Mouse (Mus musculus) liver, adult 2 months (tissue): Measurements from ENCODE around the gene Camkv. TPM values are rescaled to one million over a fixed set of nuclear protein-coding genes. Genes with fewer than 3 reads are reported as not detected.

Experiments used
- DNase-seq: peaks from one replicate; pipeline ENCODE4 v3.0.0-alpha.2; 2011; ENCODE audit warnings: low read depth, low spot score; ENCODE audit errors: extremely low read depth
- H3K27ac ChIP-seq: fragments of 200-500 bp; replicated peaks from 2 replicates; pipeline ENCODE4 v1.5.1; 2012; ENCODE audit warnings: low read depth, mild to moderate bottlenecking, control low read depth, inconsistent platforms, low read length; ENCODE audit not compliant: insufficient read depth
- H3K27me3 ChIP-seq: fragments of 200-500 bp; 2 replicates; pipeline ENCODE4 v1.6.1; 2012; ENCODE audit warnings: mild to moderate bottlenecking, moderate library complexity, low read length, inconsistent platforms; ENCODE audit not compliant: control insufficient read depth, insufficient read depth
- H3K36me3 ChIP-seq: fragments of 200-500 bp; 2 replicates; pipeline ENCODE4 v1.6.1; 2012; ENCODE audit warnings: low read length, inconsistent platforms; ENCODE audit not compliant: control insufficient read depth, insufficient read depth
- H3K4me1 ChIP-seq: fragments of 200-500 bp; 2 replicates; pipeline ENCODE4 v1.6.1; 2011; ENCODE audit warnings: low read length; ENCODE audit not compliant: control insufficient read depth, insufficient read depth
- H3K4me3 ChIP-seq: fragments of 200-500 bp; 2 replicates; pipeline ENCODE4 v1.5.1; 2011; ENCODE audit warnings: low read depth, mild to moderate bottlenecking, control low read depth, low read length, moderate library complexity; ENCODE audit not compliant: insufficient read depth
- H3K79me2 ChIP-seq: fragments of 200-500 bp; 2 replicates; pipeline ENCODE4 v1.6.1; 2012; ENCODE audit warnings: inconsistent platforms, mild to moderate bottlenecking, low read length, moderate library complexity; ENCODE audit not compliant: control insufficient read depth, insufficient read depth
- H3K9ac ChIP-seq: fragments of 200-500 bp; 2 replicates; pipeline ENCODE4 v1.6.1; 2012; ENCODE audit warnings: low read depth, mild to moderate bottlenecking, control low read depth, inconsistent platforms, low read length
- CTCF ChIP-seq: fragments of 200-500 bp; IDR thresholded peaks from 2 replicates; pipeline ENCODE4 v1.5.1; 2011; ENCODE audit warnings: low read depth, low read length, control low read depth
- POLR2A ChIP-seq: fragments of 200-500 bp; IDR thresholded peaks from 2 replicates; pipeline ENCODE4 v1.6.1; 2011; ENCODE audit warnings: low read length, control low read depth; ENCODE audit not compliant: insufficient read depth; ENCODE audit errors: extremely low read depth
- WGBS: fragments of 180-500 bp; shearing (Covaris S2); methylation state at CpG from one replicate; pipeline ENCODE4 v1.1.7; 2018; 5-methylcytosine and 5-hydroxymethylcytosine counted together
- polyA plus RNA-seq: library from polyadenylated mRNA; depleted of rRNA; stranded (reverse); fragments of >200 nt; gene quantifications from 2 replicates; pipeline ENCODE4 v1.2.3, GENCODE M21; 2012; rRNA removed
- total RNA-seq: library from RNA; depleted of rRNA; stranded (reverse); fragments of >200 nt; gene quantifications from 2 replicates; pipeline ENCODE4 v1.2.3, GENCODE M21; 2014; rRNA removed

Camkv gene
- total RNA-seq: 0.07 TPM in 1 of 2 replicates, not detected in the other
- not detected in 2 replicates for polyA plus RNA-seq

- TF ChIP-seq CTCF (no peak), POLR2A (no peak)
- no peak for DNase-seq
- H3K27me3 ChIP-seq: peaks cover 16% of the 10 kb centered on the region
Observed at GRCm38 (mm10) chr9:107935374-107935773, at the start of gene Camkv. TSS of gene Camkv (plus strand) at chr9:107935674.

DNA sequence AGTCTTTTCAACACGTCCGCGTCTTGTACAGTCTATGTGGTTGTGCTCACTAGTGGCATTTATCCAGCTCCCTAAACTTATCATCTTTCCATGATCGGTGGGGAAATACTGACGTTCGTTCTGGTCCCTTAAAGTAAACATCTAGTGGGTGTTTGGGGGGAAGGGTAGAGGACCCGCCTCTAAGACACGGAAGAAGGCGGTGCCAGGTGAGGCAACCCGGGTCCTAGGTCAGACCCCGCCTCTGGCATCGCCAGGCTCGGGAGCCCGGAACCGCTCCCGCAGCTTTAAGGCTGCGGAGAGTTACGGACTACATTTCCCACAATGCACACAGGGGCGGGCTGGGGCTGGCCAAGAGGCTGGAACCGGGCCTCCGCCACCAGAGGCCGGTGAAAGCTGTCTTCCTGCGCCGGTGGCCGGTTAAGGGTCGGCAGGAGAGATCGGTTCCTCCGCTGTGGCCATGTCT lies 47.6 kb upstream of the Camkv start, which contains the start of gene Mon1a:
TSS of gene Mon1a (plus strand) at position 348 of the 463 bp plus-strand sequence.
- H3K27ac ChIP-seq: peak within 1 kb of the TSS; percentile 40
- under 1% methylated on average over 28 of the region's 28 CpGs for WGBS

More at GRCm38 (mm10) chr9:107935374-107935773, at the start of gene Camkv:
- H3K9ac ChIP-seq: 0 out of 2 replicates have a peak within 1 kb of the TSS, but pooled peaks have one; percentile 21
- H3K4me3 ChIP-seq: no peak within 1 kb of the TSS
- 59% methylated on average over 3 of the region's 3 CpGs for WGBS
- no peaks in the 10 kb centered on the region for H3K79me2 ChIP-seq
- H3K27ac ChIP-seq: no peak within 1 kb of the TSS
- H3K4me1 ChIP-seq: 0 out of 2 replicates have a peak, but pooled peaks cover 3% of the 10 kb centered on the region
- no peaks in the 10 kb centered on the region for H3K36me3 ChIP-seq

GRCm38 (mm10) chr9:107888267-107888850 lies 47.1 kb upstream of the Camkv start:
- Histone ChIP-seq H3K36me3 (peaks cover 6% of the 10 kb centered on the region; the same call in 1 of the 2 replicates), H3K27me3 (no peaks in the 10 kb centered on the region), H3K27ac (peak overlapping the region; percentile 40), H3K4me3 (peak overlapping the region; percentile 63), H3K9ac (peak overlapping the region; percentile 69), H3K4me1 (peaks cover 3% of the 10 kb centered on the region; the same call in 1 of the 2 replicates), H3K79me2 (peaks cover 14% of the 10 kb centered on the region; the same call in 1 of the 2 replicates)
- TF ChIP-seq POLR2A (no peak), CTCF (no peak)
- peak; percentile 50 for DNase-seq
- under 1% methylated on average over 18 of the region's 18 CpGs for WGBS

More for the DNA sequence above, 47.6 kb upstream of the Camkv start, which contains the start of gene Mon1a:
- Histone ChIP-seq H3K36me3 (peaks cover 6% of the 10 kb centered on the region; the same call in 1 of the 2 replicates), H3K4me1 (peaks cover 3% of the 10 kb centered on the region; the same call in 1 of the 2 replicates), H3K27me3 (no peaks in the 10 kb centered on the region), H3K4me3 (peak within 1 kb of the TSS; percentile 63), H3K9ac (peak within 1 kb of the TSS; percentile 69), H3K79me2 (peaks cover 14% of the 10 kb centered on the region; the same call in 1 of the 2 replicates)
- peak; percentile 88 for DNase-seq
- TF ChIP-seq CTCF: no peak
- TF ChIP-seq POLR2A: peak; percentile 69

DNA sequence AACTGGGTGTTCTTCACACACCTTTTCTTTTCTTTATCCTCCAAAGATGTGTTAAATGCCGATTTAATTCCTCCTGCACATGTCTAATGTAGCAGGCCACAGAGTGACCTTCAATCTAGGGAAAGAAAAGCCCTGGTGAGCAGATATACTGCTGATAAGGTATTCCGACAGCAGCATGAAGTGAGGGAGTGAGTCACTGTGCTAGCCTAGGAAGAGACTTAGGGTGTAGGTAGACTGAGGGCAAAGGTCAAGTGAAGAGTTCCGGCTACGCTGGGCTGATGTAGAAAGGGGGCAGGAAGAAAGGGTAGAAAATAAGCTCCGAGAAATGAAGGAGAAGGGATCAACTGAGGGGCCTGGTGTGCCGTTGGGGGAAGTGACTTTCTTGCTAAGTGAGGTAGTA lies 45.2 kb upstream of the Camkv start:
- WGBS: 72% methylated on average over 6 of the region's 6 CpGs
- TF ChIP-seq CTCF (no peak), POLR2A (no peak)

GRCm38 (mm10) chr9:107891023-107891422 lies 44.5 kb upstream of the Camkv start:
- TF ChIP-seq POLR2A (no peak), CTCF (peak; percentile 66)
- no peak overlapping the region for H3K27ac ChIP-seq
- H3K4me3 ChIP-seq: no peak overlapping the region
- H3K9ac ChIP-seq: no peak overlapping the region
- peaks cover 6% of the 10 kb centered on the region; the same call in 1 of the 2 replicates for H3K36me3 ChIP-seq
- DNase-seq: no peak
- H3K4me1 ChIP-seq: peaks cover 3% of the 10 kb centered on the region; the same call in 1 of the 2 replicates
- 100% methylated on average over 1 of the region's 1 CpGs for WGBS
- H3K79me2 ChIP-seq: peaks cover 14% of the 10 kb centered on the region; the same call in 1 of the 2 replicates
- no peaks in the 10 kb centered on the region for H3K27me3 ChIP-seq

More for the DNA sequence above, 45.2 kb upstream of the Camkv start:
- H3K9ac ChIP-seq: no peak overlapping the region
- H3K4me1 ChIP-seq: peaks cover 3% of the 10 kb centered on the region; the same call in 1 of the 2 replicates
- H3K79me2 ChIP-seq: peaks cover 14% of the 10 kb centered on the region; the same call in 1 of the 2 replicates
- H3K36me3 ChIP-seq: peaks cover 6% of the 10 kb centered on the region; the same call in 1 of the 2 replicates
- no peak for DNase-seq
- no peak overlapping the region for H3K4me3 ChIP-seq
- no peaks in the 10 kb centered on the region for H3K27me3 ChIP-seq
- H3K27ac ChIP-seq: no peak overlapping the region
